Mouse (Mus musculus) midbrain, embryonic 13.5 days (tissue): ENCODE measurements around the gene Kcnk7. TPM values are rescaled to one million over a fixed set of nuclear protein-coding genes. Genes with fewer than 3 reads are reported as not detected.

ENCODE experiments used
- ATAC-seq: fragments of 200-750 bp; cut with Nextera tagmentation; 2 replicates; pipeline ENCODE4 v1.8.0; 2017; ENCODE audit warnings: mild to moderate bottlenecking, moderate TSS enrichment, moderate library complexity
- H3K27ac ChIP-seq: fragments of 300-500 bp; sonication (generic); 2 replicates; pipeline ENCODE4 v1.5.1; 2015; ENCODE audit warnings: inconsistent platforms, mild to moderate bottlenecking, moderate library complexity
- H3K27me3 ChIP-seq: fragments of 300-500 bp; sonication (generic); 2 replicates; pipeline ENCODE4 v1.6.1; 2015; ENCODE audit warnings: mild to moderate bottlenecking, inconsistent platforms
- H3K36me3 ChIP-seq: fragments of 300-500 bp; sonication (generic); 2 replicates; pipeline ENCODE4 v1.6.1; 2015; ENCODE audit warnings: mild to moderate bottlenecking, inconsistent platforms
- H3K4me1 ChIP-seq: fragments of 300-500 bp; sonication (generic); replicated peaks from 2 replicates; pipeline ENCODE4 v1.6.1; 2015; ENCODE audit warnings: inconsistent platforms
- H3K4me2 ChIP-seq: fragments of 300-500 bp; sonication (generic); replicated peaks from 2 replicates; pipeline ENCODE4 v1.6.1; 2015; ENCODE audit warnings: moderate library complexity, mild to moderate bottlenecking, inconsistent platforms
- H3K4me3 ChIP-seq: fragments of 300-500 bp; sonication (generic); replicated peaks from 2 replicates; pipeline ENCODE4 v1.5.1; 2015; ENCODE audit warnings: mild to moderate bottlenecking, inconsistent platforms
- H3K9ac ChIP-seq: fragments of 300-500 bp; sonication (generic); replicated peaks from 2 replicates; pipeline ENCODE4 v1.6.1; 2015; ENCODE audit warnings: mild to moderate bottlenecking, inconsistent platforms
- H3K9me3 ChIP-seq: fragments of 300-500 bp; sonication (generic); 2 replicates; pipeline ENCODE4 v1.6.1; 2016; ENCODE audit warnings: mild to moderate bottlenecking, inconsistent platforms
- WGBS: fragments of 180-500 bp; shearing (Covaris S2); methylation state at CpG from one replicate; pipeline ENCODE4 v1.1.7; 2015; 5-methylcytosine and 5-hydroxymethylcytosine counted together
- polyA plus RNA-seq: library from polyadenylated mRNA; unstranded; fragments of >200 nt; fragmentation: Nextera tagmentation; extraction: Ambion mirVana; gene quantifications from 2 replicates; pipeline ENCODE4 v1.2.1, GENCODE M21; 2015

The Kcnk7 gene
- 0.15 TPM in 1 of 2 replicates, not detected in the other for polyA plus RNA-seq

DNA sequence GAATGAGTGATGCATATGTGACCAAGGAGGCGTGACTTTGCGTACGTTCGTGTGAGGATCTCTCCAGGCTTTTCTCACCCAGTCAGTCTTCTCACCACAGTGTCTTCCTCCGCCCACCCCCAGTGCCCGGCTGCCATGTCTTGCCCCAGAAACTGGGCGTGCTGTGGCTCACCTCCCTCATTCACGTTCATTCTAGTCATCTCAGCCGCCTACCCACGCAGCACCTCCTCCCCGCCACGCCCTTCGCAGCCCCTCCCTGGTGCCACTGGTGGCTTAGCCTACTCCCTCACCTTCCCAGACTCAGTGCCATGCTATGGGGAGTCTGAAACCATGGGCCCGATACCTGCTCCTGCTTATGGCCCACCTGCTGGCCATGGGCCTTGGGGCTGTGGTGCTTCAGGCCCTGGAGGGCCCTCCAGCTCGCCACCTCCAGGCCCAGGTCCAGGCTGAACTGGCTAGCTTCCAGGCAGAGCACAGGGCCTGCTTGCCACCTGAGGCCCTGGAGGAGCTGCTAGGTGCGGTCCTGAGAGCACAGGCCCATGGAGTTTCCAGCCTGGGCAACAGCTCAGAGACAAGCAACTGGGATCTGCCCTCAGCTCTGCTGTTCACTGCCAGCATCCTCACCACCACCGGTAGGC is at the start of gene Kcnk7:
Gene Kcnk7, plus strand, starts transcription at position 205 of the 638 bp plus-strand sequence.
- Histone ChIP-seq H3K4me3 (no peak within 1 kb of the TSS), H3K9me3 (no peaks in the 10 kb centered on the region), H3K27ac (no peak within 1 kb of the TSS), H3K9ac (no peak within 1 kb of the TSS), H3K27me3 (no peaks in the 10 kb centered on the region), H3K36me3 (peaks cover 78% of the 10 kb centered on the region), H3K4me2 (no peak within 1 kb of the TSS), H3K4me1 (no peaks in the 10 kb centered on the region)
- 0 out of 2 replicates have a peak, but pooled peaks have one; percentile 28 for ATAC-seq
- 79% methylated on average over 17 of the region's 17 CpGs for WGBS

DNA sequence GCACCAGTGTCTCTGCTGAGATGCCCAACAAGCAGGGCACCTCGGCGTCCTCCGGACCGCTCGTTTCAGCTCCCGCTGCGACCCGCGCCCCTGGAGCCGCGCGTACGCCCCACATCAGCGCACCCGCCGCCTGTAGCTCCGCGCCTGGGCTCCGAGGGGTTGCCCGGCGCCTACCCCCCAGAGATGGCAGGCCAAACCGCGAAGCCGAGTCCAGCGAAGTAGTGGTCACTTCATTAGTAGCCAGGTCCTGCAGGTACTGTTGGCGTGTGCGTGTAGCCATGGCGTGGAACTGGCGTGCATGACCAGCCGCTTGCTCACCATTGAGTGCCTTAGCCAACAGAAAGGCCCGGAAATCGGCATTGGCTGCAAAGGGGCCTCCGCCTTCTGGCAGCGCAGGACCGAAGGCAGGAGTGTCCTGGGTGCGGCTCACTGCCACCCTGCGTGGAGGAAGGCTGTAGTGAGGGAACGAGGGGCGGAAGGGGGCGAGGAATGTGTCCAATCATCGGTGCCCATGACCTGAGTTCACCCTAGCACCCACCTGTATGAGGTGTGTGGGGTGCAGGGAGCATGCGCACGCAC is 49.4 kb upstream of the Kcnk7 start:
- 5% methylated on average over 43 of the region's 43 CpGs for WGBS
- Histone ChIP-seq H3K4me2 (peak overlapping the region; percentile 70), H3K27ac (no peak overlapping the region), H3K4me1 (peaks cover 15% of the 10 kb centered on the region), H3K4me3 (peak overlapping the region; percentile 42), H3K27me3 (peaks cover 48% of the 10 kb centered on the region), H3K9me3 (no peaks in the 10 kb centered on the region), H3K36me3 (peaks cover 17% of the 10 kb centered on the region; the same call in 1 of the 2 replicates), H3K9ac (peak overlapping the region; percentile 57)
- ATAC-seq: peak; percentile 32; the same call in 1 of the 2 replicates

DNA sequence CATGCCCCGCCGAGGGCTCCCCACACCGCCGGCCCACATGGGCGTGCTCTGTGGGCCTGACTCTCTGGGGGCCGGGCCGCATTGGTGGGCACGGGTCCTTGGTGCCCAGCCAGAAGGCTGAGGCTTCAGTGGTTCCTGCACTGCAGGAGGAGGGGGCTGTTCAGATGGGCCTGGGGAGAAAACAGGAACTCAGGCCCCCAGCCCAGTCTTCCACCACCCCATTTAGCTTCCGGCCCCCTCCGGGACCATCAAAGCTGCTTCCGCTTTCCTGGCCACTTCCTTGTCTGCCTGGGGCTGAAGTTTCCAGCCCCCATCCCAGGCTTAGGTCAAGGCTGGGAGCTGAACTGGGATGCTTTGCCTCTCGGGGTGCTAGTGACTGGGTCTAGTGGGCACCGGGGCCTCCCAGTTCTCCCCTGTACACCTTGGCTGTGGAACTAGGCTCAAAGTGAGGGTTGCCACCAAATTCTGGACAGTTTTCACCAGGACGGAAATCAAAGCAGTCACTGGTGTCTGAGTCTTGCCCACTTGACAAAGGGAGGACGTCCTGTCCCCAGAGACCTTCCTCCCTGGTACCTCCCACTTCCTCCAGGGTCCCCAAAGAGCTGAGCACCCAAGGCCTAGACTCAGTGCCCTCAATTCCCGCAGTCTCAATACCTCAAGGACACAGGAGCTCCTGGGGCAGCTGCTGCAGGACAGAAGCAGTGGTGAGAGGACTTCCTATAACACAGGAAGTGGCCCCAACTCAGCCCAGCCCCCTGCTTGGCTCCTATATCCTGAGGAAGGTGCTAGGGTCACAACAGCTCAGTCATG is 43.0 kb upstream of the Kcnk7 start:
- H3K4me2 ChIP-seq: no peak overlapping the region
- no peak for ATAC-seq
- WGBS: 89% methylated on average over 16 of the region's 16 CpGs

DNA sequence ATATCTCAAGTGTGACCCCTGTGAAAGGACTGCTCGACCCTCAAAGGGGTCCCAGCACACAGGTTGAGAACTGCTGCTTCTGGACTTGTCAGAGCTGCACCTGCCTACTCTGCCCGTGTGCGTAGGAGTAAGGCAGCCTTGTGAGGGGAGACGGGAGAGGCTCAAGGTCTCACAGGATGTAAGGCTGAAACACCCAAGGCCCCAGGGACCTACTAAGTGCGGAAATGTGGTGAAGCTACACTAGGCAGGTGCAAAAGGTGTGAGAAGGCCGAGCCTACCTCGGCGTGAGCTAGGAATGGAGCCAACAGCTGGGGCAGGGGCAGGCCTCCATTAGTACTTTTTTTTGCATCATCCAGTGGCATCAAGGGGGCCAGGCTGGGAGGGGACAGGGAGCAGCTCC is 41.9 kb upstream of the Kcnk7 start:
- Histone ChIP-seq H3K27me3 (no peaks in the 10 kb centered on the region), H3K27ac (peak overlapping the region; percentile 68; the same call in 1 of the 2 replicates), H3K4me3 (peak overlapping the region; percentile 38; the same call in 1 of the 2 replicates), H3K9me3 (no peaks in the 10 kb centered on the region), H3K9ac (peak overlapping the region; percentile 64), H3K4me1 (peaks cover 15% of the 10 kb centered on the region), H3K4me2 (peak overlapping the region; percentile 57), H3K36me3 (peaks cover 31% of the 10 kb centered on the region)
- no peak for ATAC-seq
- 80% methylated on average over 8 of the region's 8 CpGs for WGBS

More for the DNA sequence above, 43.0 kb upstream of the Kcnk7 start:
- Histone ChIP-seq H3K27ac (no peak overlapping the region), H3K27me3 (peaks cover 7% of the 10 kb centered on the region), H3K4me1 (peaks cover 15% of the 10 kb centered on the region), H3K9ac (no peak overlapping the region), H3K9me3 (no peaks in the 10 kb centered on the region), H3K36me3 (peaks cover 20% of the 10 kb centered on the region), H3K4me3 (no peak overlapping the region)

DNA sequence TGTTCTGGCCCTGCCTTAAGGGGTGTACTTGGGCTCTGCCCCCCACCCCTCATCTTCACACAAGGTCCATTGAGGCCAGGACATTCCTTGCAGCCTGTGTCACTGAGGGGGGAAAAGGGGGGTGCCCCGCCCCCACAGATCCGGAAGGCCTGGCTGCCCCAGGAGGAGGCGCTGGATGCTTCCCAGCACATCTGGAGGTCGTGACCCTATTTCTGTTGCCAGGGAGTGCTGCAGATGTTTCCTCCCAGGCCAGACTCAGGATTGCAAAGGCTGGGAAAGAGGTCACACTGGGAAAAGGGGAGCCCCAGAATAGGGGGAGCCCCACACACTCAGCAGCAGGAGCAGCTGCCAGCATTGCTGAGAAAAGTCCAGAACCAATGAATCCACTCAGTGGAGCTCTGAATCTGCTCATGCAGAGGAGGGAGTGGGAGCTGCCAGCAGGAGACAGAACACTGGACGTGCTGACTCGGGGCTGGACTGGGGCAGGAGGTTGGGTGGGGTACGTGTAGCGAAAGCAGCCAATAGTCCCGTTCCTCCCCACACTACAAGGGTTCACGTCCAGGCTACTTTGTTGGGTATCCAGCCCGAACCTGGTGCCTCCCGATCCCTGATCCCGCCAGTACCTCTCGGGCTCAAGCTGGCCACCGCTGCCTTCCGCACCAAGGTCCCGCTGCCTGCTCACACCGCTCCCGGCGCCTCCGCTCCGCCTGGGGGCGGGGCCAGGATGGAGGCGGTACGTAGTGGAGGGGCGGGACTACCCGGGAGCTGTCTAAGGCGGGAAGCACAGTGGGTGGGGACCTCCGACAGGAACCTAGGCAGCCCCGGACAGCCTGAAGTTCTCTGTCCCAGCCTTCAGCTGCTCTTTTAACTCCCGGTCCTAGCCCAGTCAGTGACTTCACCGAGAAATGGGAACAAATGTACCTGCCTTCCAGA is 40.9 kb upstream of the Kcnk7 start, which contains the start of gene Sipa1:
Gene Sipa1, minus strand, starts transcription at position 727 of the 933 bp plus-strand sequence.
- H3K27me3 ChIP-seq: no peaks in the 10 kb centered on the region
- peak within 1 kb of the TSS; percentile 68 for H3K27ac ChIP-seq
- ATAC-seq: peak; percentile 84
- peaks cover 41% of the 10 kb centered on the region for H3K36me3 ChIP-seq
- peak within 1 kb of the TSS; percentile 38 for H3K4me3 ChIP-seq
- no peaks in the 10 kb centered on the region for H3K9me3 ChIP-seq
- H3K4me1 ChIP-seq: peaks cover 15% of the 10 kb centered on the region
- WGBS: 2% methylated on average over 32 of the region's 32 CpGs
- peak within 1 kb of the TSS; percentile 64 for H3K9ac ChIP-seq
- peak within 1 kb of the TSS; percentile 57 for H3K4me2 ChIP-seq

DNA sequence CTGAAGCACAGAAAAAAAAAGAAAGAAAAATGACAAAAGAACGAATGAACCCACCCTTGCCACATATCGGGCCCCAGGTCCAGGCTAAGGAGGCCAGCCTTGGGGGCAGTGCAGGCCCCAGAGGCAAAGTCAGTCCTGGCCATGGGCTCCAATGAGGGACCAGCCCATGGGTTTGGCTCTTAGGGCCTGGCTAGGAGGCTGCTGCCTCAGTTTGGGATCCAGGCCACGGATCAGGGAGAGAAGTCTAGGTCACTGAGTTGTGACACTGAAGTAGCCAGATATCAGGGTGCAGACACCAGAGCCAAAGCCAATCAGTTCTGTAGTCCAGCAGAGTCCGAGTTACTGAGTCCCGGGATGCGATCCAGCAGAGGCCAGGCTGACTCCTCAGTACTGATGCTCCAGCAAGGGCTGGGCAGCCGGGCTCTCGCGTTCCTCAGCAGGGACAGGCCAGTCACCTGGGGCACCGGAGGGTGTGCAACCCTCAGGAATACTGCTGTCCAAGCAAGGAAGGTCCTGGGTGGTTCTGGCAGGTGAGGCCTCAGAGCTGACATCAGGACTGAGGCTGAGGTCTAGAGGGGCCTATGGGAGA is 39.4 kb upstream of the Kcnk7 start:
- Histone ChIP-seq H3K27me3 (no peaks in the 10 kb centered on the region), H3K9ac (no peak overlapping the region), H3K36me3 (peaks cover 52% of the 10 kb centered on the region), H3K9me3 (no peaks in the 10 kb centered on the region), H3K27ac (no peak overlapping the region), H3K4me2 (no peak overlapping the region), H3K4me1 (peaks cover 15% of the 10 kb centered on the region), H3K4me3 (no peak overlapping the region)
- no peak for ATAC-seq
- WGBS: 92% methylated on average over 10 of the region's 10 CpGs

DNA sequence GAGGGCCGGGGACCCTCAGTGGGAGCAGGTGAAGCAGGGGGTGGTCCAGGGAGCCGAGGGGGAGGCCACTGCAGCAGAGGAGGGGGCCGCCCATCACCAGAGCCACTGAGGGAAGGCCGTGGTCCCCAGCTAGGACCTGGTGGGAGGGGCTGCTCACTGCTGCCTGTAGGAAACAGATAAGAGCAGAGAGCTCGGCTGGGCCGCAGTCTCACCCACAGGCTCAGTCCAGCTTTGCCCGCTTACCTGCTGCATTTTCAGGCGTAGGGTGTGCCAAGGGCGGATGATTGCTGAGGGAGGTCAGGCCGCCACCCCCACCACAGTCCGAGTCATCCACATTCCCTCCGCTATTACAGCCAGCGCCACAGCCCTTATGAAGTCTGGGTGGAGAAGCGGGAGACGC is 38.7 kb upstream of the Kcnk7 start:
- H3K9me3 ChIP-seq: no peaks in the 10 kb centered on the region
- H3K27ac ChIP-seq: no peak overlapping the region
- WGBS: 92% methylated on average over 15 of the region's 15 CpGs
- H3K4me2 ChIP-seq: no peak overlapping the region
- no peaks in the 10 kb centered on the region for H3K27me3 ChIP-seq
- H3K36me3 ChIP-seq: peaks cover 59% of the 10 kb centered on the region
- H3K4me1 ChIP-seq: peaks cover 15% of the 10 kb centered on the region
- no peak overlapping the region for H3K4me3 ChIP-seq
- no peak overlapping the region for H3K9ac ChIP-seq
- ATAC-seq: no peak

DNA sequence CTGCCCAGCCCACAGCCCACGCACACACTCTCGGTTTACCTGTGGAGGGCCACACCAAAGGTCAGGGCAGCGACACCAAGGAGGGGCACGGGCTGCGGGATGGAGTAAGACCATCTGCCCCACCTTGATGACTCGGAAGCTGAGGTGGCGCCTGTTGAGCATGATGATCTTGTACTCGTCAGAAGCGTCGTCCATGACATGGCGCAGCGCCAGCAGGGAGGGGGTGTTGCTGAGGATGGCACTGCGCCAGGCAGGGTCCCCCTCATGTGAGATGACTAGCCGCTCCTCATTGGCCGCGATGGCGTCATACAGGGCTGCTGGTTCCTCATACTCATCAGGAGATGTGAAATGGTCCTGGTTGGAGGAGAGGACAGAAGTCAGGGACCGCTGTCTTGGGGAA is 37.8 kb upstream of the Kcnk7 start:
- WGBS: 95% methylated on average over 18 of the region's 18 CpGs

DNA sequence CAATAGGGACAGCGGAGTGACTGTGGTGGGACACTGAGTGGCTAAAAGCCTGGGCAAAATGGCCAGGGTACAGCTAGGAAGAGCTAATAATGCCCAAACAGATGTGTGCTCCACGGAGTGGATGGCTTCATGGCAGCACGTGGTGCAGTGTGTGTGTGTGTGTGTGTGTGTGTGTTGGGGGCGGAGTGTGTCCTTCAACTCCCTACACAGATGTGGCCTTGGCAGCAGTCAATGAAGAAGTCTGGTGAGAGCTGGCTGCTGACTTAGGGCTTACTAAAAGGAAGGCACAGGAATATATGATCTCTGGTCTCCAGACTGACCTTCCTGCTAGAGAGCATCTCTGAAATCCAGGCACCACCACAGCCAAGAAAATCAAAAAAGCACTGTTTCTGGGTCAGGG is 35.8 kb upstream of the Kcnk7 start:
- no peaks in the 10 kb centered on the region for H3K9me3 ChIP-seq
- H3K27me3 ChIP-seq: no peaks in the 10 kb centered on the region
- no peak overlapping the region for H3K4me3 ChIP-seq
- no peak overlapping the region for H3K27ac ChIP-seq
- ATAC-seq: no peak
- H3K4me1 ChIP-seq: peaks cover 7% of the 10 kb centered on the region
- H3K9ac ChIP-seq: no peak overlapping the region
- H3K36me3 ChIP-seq: peaks cover 88% of the 10 kb centered on the region
- H3K4me2 ChIP-seq: no peak overlapping the region
- WGBS: 93% methylated on average over 4 of the region's 4 CpGs

More for the DNA sequence above, 37.8 kb upstream of the Kcnk7 start:
- Histone ChIP-seq H3K27me3 (no peaks in the 10 kb centered on the region), H3K4me1 (peaks cover 15% of the 10 kb centered on the region), H3K9me3 (no peaks in the 10 kb centered on the region), H3K9ac (no peak overlapping the region), H3K4me2 (no peak overlapping the region), H3K36me3 (peaks cover 68% of the 10 kb centered on the region), H3K27ac (no peak overlapping the region), H3K4me3 (no peak overlapping the region)
- ATAC-seq: no peak

DNA sequence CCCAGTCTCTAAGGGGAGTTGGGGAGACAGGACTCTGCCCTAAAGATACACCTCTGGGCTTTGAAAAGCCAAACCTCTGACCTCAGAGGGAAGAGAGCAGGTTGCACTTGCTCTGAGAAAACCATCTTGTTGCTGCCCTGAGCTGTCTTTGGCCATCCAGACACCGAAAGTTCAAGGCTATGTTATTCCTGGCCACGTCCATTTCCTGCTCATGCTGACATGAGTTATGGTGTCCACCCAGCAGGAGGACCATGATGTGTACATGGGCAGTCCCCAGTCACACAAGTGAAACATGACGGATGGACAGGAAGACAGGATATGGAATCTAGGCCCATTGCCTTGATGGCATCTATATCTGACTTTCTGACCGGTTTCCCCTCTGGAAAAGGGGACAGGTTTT is 23.7 kb upstream of the Kcnk7 start:
- no peaks in the 10 kb centered on the region for H3K9me3 ChIP-seq
- no peak overlapping the region for H3K9ac ChIP-seq
- no peaks in the 10 kb centered on the region for H3K27me3 ChIP-seq
- H3K27ac ChIP-seq: no peak overlapping the region
- ATAC-seq: no peak
- H3K36me3 ChIP-seq: peaks cover 95% of the 10 kb centered on the region
- 93% methylated on average over 4 of the region's 4 CpGs for WGBS
- H3K4me2 ChIP-seq: no peak overlapping the region
- H3K4me3 ChIP-seq: no peak overlapping the region
- H3K4me1 ChIP-seq: no peaks in the 10 kb centered on the region

DNA sequence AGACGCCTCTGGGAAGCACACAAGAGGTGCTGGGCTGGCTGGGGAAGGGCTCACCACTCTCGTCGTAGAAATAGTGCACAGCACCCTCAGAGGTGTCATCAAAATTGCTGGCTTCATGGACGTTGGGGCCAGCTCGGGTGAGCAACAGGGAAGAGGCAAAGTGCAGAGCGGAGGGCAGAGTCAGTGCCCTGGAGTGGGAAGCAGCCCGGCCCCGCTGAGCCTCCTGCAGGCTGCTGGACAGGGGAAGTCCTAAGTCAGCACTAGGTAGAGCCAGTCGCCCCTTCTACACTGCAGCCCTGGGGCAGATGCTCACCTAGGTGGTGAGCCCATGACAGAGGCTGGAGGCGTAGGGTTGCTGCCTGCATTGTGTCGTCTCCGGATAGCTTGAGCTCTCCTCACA is 19.9 kb upstream of the Kcnk7 start:
- Histone ChIP-seq H3K4me1 (peaks cover 13% of the 10 kb centered on the region), H3K4me3 (no peak overlapping the region), H3K9ac (no peak overlapping the region), H3K4me2 (no peak overlapping the region), H3K27me3 (no peaks in the 10 kb centered on the region), H3K27ac (no peak overlapping the region), H3K36me3 (peaks cover 79% of the 10 kb centered on the region), H3K9me3 (no peaks in the 10 kb centered on the region)
- WGBS: 94% methylated on average over 12 of the region's 12 CpGs
- no peak for ATAC-seq
